Mouse (Mus musculus): ENCODE results near the gene Agl. TPM values are rescaled to one million over a fixed set of nuclear protein-coding genes. Genes with fewer than 3 reads are reported as not detected.
"Not testable (repeated sequence)": the region's sequence is repeated elsewhere in the genome, so short reads cannot be mapped to it uniquely, and the experiment has no call there.

Gene Agl
- total RNA-seq, 2 experiments from 2014 or later: 144 to 148 TPM

DNA sequence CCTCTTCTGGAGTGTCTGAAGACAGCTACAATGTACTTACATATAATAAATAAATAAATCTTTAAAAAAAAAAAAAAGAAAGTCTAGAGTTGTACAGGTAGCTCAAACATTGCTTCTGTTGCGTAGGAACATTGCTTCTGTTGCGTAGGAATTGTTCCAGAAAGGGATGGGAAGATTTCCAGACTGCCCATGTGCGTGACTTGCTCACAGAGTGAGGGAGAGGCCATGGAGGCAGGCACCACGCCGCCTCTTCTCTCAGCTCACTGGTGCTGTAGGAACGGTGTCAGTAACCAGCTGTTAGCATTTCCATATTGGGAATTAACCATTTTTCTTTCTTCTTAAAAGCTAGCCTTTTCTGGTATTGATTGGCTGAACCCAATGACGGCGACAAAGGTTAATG, 55.1 kb downstream of the Agl start:
- no peak for DNase-seq
- intact Hi-C loops (cut with DNase I): no loop called here

DNA sequence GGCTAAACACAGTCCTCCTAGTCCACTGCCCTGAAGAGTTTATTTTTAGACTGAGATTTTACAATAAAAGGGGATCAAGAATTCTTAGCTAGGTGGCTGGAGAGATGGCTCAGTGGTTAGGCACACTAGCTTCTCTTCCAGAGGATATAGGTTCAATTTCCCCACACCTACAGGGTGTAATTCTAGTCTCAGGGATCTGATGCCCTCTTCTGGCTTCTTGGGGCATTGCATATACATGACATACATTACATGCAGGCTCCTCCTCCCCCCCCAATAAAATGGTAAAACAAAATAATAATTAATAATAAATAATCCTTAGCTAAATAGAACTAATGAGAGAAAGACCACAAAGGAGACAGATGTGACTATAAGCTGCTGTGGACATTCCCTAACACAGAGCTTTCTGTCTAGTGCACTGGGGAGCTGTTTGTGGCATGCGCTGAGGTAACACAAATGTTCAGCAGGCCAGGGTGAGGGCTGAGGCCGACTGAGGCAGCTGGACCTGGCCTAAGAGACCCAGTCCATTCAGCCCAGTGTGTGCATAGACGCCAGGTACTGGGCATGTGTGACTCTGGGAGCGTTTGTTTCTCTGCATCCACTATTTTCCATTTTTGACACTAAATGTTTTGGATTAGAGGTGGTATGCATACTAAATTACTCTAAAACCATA, 56.6 kb downstream of the Agl start:
- intact Hi-C loops (cut with DNase I): loop anchor here (2.0 kb wide), 1 partner anchor 243 kb away; the partner anchor contains the start of gene Rtca
- DNase-seq: peak; percentile 56 to 61

DNA sequence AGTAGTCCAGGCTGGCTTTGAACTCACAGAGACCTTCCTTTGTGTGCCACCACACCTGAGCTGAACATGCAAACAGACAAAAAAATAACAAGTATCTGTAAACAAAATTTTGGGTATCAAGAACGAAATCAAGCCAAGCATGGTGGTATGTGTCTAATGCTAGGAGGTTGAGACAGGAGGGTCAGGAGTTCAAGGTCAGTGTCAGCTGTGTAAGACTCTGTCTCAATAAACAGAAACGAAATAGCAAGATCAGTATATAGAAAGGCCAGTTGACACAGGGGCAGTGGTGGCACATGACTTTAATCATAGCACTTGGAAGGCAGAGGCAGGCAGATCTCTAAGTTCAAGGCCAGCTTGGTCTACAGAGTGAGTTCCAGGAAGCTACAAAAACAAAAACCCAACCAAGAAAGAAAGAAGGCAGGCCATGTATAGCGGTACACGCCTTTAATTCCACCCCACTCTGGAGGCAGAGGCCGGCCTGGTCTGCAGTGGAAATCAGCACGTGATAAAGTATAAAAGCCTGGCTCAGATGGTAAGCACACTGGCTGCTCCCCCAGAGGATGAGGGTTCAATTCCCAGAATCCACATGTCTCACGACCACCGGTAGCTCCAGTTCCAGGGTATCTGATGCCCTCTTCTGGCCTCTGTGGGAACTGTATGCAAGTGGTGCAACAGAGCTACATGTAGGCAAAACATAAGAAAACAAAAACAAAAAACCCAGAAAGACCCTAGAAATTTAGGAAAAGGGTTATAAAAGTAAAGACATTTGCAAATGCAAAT, 59.4 kb downstream of the Agl start:
- intact Hi-C loops (cut with DNase I): loop anchor here (2.0 to 5.0 kb wide), 2 partner anchors 154 to 416 kb away; partner anchors contain the start of gene Sass6

DNA sequence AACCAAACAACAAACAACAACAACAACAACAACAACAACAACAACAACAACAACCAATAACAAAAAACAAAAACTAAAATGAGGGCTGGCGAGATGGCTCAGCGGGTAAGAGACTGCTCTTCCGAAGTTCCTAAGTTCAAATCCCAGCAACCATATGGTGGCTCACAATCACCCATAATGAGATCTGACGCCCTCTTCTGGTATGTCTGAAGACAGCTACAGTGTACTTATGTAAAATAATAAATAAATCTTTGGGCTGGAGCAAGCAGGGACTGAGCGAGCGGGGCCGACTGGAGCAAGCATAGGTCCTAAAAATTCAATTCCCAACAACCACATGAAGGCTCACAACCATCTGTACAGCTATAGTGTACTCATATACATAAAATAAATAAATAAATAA, 60.3 kb downstream of the Agl start:
- intact Hi-C loops (cut with DNase I): loop anchor here (2.0 to 5.0 kb wide), 2 partner anchors 153 to 415 kb away; partner anchors contain the start of gene Sass6

More for the DNA sequence above, 59.4 kb downstream of the Agl start:
- peak; percentile 36 to 67 for DNase-seq

DNA sequence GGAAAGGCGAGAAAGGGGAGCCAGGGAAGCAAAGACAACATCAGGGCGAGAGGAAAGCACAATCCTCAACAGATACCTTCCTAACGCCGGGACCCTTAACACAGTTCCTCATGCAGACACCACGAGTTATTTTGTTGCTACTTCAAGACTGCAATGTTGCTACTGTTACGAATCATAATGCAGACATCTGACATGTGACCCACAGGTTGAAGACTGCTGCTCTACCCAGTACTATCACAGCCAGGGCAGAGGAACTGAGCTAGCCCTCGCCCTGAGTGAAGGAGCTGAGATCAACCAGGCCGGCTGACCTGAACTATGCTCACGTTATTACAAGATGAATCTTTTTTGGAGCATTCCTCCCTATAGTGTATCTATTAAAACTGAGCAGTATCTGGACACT, 67.0 kb downstream of the Agl start:
- intact Hi-C loops (cut with DNase I): no loop called here
- DNase-seq: no peak

More for the DNA sequence above, 60.3 kb downstream of the Agl start:
- not testable (repeated sequence) for DNase-seq

DNA sequence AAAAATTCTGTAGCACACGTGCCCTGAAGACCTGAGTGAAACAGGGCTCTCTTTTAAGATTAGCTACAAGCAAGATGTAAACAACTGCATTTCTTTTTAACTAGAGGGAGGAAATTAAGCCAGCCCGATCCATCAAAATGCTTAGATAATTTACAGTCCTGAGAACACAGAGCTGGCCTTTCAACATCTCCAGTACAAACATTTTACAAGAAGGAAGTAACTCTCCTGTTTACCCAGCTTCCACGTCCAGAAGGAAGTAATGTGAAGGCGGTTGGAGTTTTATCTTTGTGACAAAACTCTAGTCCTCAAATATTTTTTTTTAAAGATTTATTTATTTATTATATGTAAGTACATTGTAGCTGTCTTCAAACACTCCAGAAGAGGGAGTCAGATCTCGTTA, 67.9 kb downstream of the Agl start:
- intact Hi-C loops (cut with DNase I): no loop called here
- DNase-seq: no peak

DNA sequence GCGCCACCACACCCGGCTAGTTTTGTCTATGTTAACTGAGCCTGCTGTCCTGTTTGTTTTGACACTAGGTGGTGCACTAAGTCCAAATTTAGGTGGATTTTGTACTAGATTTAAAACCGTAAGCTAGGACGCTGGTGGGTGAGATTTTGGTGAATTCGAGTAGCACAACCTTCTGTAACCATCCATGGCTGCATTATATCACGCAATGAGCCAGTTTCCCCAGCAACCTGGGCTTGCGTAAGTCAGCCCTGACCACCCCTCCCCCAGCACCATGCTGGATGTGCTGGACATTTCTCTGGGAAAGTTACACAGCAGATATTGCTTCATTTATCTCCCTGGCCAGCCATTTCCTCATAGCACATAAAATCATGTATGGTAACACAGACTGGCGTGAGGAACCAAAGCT, 70.6 kb downstream of the Agl start:
- intact Hi-C loops (cut with DNase I): no loop called here
- no peak for DNase-seq

DNA sequence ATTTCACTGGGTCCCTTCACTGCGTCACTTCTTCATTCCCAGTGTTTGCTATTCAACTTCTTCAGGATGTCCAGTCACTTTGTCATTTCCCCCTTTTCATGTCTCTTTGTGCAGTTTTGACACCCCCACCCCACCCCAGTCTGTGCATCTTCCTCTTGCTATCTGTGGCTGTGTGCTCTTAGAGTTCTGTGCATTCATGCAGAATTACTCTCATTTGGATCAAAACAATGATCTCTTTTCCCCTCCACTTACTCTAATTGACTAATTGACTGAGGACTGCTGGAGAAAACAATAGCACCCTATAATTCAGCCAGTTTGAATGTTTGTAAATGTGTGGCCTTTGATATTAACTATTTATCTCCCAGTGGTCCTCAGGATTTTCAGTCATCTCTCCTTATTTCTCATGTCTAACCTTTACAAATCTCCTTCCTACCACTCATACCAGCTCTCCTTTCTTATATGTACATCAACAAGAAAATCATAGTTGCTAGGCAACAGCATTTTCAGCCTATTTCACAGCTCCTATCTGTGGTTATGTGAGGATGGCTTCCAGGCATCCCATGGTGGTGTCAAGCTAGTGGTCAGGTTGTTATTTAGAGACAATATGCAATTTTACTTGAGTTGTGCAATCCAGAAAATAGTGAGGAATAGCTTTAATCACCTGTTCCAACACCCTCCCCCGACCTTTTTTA, 78.3 kb downstream of the Agl start:
- intact Hi-C loops (cut with DNase I): no loop called here

DNA sequence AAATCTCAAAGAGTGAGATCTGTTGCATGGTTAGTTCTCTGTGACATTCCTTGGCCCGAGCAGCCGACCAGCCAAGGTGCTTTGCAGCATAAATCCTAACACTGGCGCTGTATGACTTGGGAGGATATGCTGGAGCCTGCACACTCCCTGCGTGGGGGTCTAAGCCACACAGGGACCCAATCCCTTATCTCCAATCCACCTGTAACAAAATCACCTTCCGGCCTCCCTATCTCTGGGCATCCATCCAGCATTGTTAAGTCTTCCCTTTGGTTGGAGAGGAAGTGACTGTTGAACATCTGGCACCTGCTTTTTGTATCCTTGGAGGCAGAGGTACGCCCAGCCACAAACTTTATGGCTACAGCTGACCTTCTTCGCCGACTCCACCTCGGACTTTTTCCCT, 81.2 kb downstream of the Agl start:
- peak; percentile 49 to 57 for DNase-seq
- intact Hi-C loops (cut with DNase I): no loop called here

More for the DNA sequence above, 78.3 kb downstream of the Agl start:
- DNase-seq: no peak

DNA sequence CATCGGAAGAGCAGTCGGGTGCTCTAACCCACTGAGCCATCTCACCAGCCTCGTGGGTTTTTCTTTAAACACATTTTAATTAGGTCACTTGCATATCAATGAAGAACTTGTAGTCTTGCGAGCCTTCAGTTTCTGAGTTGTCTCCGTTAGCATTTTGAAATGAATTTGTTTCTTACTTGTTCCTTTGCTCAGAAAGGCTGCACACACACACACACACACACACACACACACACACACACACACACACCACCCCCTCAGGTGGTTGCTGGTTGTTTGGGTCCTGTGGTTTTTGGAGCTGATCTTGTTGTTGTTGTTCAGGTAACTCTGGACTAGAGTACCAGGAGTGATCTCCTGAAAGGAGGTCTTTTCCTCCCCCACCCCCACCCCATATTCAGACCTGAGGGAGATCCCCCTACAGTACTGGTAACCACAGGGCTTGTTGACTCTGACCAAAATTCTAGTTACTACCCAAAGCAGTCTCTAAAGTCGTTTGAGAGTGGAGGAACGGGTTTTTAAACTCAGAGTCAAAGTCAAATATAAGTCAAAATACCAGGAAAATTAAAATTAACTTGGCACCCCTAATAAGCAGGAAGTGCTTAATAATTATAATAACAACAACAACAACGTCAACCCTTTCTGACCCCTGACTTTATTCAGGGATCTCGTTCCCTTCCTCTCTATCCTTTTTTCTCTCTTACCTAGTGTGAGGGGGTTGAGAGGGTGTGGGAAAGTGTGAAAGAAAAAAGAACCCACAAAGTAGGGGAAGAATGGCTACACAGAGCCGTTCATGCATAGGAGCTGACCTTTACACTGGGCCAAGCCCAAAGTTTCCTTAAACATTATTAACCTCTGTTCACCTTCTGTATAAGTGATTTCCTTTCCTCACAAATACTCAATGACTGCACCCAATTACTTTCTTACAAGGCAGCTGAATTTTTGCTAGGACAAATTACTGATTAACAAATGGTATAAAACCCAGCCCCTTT, 84.2 kb downstream of the Agl start:
- DNase-seq: no peak

DNA sequence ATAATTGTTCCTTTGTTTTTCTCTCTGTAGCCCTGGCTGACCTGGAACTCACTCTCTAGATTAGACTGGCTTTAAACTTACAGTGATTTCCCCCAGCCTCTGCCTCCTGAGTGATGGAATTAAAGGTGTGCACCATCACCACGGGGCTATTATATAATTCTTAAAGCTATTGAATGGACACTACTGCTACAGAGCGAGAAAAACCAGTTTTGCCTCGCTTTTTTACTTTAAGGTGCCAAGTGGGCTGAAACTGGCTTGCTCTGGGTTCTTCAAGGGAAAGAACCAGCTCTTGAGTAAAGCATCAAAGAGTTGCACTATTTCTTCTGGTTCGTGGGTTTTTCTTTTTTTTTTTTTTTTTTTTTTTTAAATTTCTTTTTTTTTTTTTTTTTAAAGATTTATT, 85.0 kb downstream of the Agl start:
- intact Hi-C loops (cut with DNase I): no loop called here

More for the DNA sequence above, 84.2 kb downstream of the Agl start:
- intact Hi-C loops (cut with DNase I): no loop called here

DNA sequence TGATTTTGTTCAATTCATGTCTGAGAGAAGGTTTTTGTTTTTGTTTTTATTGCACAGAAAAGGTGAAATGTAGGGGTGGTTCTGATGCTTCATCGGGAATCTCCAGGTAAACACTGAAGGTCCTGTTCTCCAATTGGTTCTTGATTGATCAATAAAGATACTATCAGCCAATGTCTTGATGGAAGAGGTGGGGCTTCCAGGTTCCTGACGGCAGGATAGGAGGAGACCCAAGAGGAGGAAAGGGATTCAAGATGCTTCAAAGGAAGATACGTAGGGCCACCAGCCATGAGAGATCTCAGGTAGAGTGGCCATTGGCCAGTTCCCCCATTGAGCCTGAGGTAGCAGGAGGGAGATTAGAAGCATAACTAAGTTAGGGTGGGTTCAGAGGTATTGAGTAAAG, 89.0 kb downstream of the Agl start:
- no peak for DNase-seq
- intact Hi-C loops (cut with DNase I): no loop called here

More for the DNA sequence above, 85.0 kb downstream of the Agl start:
- no peak for DNase-seq

DNA sequence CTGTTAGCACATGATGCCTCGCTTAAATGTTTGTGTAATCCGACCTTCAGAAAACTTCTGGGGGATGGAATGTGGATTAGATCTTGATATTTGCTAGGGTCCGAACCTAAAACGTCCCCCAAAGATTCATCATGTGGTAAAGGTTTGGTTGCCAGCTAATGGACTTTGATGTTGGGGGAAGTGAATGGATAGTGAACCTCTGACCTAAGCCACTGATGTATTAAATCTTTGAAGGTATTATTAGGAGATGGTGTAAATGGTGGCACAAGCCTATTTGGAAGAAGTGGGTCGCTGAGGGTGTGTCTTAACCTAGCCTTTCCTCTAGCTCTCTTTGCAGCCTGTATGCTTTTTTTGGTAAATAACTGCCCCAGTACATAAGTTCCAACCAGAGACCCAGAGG, 94.9 kb downstream of the Agl start:
- intact Hi-C loops (cut with DNase I): no loop called here
- DNase-seq: no peak

DNA sequence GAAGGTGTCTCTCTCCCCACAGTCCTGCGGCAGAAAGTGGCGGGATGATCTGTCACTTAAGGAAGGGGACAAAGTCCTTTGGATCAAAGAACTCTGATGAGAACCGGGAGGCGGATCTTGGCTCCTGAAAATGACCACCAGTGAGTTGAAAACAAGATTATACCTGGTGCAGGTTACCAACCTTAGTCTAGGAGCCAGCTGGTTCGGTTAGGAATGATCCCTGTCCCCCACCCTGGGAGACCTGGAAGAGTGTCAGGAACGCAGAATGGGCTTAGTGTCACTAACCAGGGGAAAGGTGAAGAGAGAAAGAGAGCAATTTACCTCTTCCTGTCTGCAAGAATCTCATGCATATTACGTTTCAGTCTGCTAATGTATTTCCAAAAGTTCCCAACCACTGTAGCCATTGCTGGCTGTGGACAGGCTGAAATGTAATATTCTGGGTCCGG, 95.5 kb downstream of the Agl start, which contains the start of gene Slc35a3:
TSS of gene Slc35a3 (minus strand) at position 396 of the 446 bp plus-strand sequence.
- intact Hi-C loops (cut with DNase I): no loop called here

DNA sequence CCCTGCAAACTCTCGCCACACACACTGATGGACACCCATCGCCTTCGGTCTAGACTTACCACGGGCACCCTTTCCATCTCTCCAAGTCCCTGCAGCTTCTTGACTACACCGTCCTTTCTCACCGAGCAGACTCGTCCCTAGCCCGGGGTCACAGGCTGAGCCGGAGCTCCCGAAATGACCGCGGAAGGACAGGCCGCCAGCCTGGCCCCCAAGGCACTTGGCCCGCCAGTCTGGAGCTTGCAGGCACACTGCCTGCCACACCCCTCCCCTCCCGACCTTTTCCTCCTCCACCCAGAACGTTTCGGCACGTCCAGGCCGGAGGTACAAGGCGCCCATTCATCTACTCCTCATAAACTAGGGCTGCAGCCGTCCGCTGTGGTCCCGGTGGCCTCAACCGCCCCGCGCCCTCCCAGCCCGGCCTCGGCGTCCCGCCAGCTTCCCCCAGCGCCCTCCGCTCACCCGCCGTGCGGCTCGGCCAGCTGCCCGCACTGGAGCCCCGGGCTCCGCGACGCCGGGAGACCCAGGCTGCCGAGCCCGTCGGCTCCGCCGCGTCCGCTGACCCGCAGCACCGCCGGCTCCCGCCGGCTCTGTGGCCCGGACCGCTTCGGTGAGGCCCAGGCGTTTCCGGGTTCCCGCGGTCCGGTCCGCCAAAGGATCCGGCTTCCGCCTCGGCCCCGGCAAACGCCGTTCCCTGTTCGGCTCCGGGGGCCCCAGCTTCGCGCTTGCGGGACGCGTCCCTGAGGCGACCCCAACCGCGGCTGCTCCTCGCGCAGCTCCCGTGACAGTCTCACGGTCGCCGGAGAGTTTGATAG, 96.1 kb downstream of the Agl start:
- intact Hi-C loops (cut with DNase I): loop anchor here (2.0 kb wide), 1 partner anchor 47 kb away; no protein-coding TSS in a partner anchor

More for the DNA sequence above, 95.5 kb downstream of the Agl start, which contains the start of gene Slc35a3:
- DNase-seq: no peak

DNA sequence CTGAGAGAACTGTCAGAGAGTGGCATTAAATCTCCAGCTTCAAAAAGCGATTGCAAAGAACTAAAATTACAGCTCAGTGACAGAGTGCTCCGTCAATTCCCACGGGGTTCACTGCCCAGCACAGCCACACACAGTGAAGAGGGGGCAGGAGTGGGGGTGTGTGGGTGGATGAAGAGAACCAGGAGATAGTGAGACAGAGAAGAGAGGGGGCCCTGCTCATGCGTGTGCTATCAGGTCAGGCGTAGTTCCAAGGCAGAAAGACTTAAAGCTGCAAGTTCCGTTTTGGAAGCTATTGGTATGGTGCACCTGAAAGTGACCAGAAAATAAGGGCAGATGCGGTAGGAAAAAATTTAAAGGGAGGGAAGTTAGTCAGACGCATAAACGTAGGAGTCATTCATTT, 97.0 kb downstream of the Agl start:
- DNase-seq: no peak

More for the DNA sequence above, 96.1 kb downstream of the Agl start:
- peak; percentile 90 to 91 for DNase-seq

DNA sequence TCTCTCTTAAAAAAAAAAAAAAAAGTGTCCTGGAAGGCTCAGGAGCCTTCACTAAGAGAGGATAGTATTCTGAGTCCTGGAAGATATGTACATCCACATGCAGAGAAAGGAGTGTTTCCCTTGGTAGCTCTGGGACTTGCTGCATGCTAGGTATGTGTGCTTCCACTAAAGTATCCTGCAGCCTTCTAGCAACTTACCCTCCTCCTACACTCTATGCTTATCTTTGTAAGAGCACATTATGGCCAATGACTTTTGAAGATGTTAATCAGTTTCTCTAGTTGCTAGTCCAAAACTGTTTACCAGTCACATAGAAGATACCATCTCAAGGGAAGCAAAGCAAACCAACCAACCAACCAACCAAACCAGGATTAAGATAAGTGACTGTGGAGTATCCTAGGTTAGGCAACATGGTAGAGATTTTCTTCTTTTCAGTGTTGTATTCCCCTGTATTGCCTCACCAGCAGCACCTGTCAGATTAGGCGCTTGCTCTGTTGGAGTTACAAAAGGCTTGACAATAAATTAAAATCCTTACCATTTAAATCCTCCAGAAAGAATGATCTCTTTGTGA, 102.2 kb downstream of the Agl start:
- intact Hi-C loops (cut with DNase I): no loop called here
- DNase-seq: no peak

More for the DNA sequence above, 97.0 kb downstream of the Agl start:
- intact Hi-C loops (cut with DNase I): loop anchor here (2.0 kb wide), 1 partner anchor 46 kb away; no protein-coding TSS in a partner anchor

DNA sequence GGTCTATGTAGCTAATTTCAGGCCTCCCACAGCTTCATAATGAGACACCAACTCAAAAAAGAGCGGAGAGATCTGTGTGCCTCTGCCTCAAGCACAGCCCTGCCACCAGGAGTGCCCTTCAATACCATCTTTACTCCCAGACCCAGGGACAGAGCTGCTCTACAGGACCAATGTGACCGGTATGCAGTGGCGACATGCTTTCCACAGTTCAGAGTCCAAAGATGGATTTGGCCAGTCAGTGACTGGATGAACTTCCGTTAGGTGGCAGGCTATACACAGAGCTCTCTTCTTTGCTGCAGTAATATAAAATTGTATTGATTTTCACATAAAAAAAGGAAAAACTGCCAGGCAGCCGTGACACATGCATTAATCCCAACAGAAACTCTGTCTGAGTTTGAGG, 104.1 kb downstream of the Agl start:
- DNase-seq: no peak
- intact Hi-C loops (cut with DNase I): no loop called here

All from heart, postnatal 10 days (tissue).